In the genomic region with DNA sequence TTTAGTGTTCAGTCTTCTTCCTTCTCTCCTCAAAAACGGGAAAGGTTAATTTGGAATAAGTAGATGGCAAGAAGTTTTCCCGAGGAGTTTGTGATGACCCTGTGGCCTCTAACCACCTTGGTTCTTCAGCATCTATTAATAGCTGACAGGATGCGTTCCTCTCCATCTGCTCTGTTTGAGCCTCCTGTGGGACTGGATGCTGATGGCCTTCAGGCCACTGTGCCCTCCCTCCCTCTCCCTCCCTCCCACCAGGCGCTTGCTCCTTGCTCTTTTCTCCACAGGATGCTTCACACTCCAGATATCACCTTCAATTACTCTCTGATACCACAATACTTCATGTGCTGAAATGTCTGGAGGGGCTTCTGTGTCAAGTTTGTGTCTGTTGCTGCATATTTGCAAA, we compare ENCODE assay signal across 28 mouse cellular contexts. TPM values are rescaled to one million over a fixed set of nuclear protein-coding genes. Genes with fewer than 3 reads are reported as not detected.
DNase-seq lines count a peak whose midpoint lies in the region; ATAC-seq and TF ChIP-seq lines count a peak whose summit lies in the region.
"Had no signal": no experiment of that assay in that cellular context is flagged by ENCODE, and none has a peak within 500 bp of the region (broad histone marks: within the 10 kb centered on the region; RNA-seq: fewer than 3 reads in every experiment).

No protein-coding gene starts in this region.

- no peak overlapping the region for H3K4me3 ChIP-seq in cerebellum, adult 2 months (replicated peaks; ENCODE audit: insufficient read depth, low read depth, low read length)
- no peak overlapping the region for H3K4me3 ChIP-seq in heart, embryonic 12.5 days
- no peak overlapping the region for H3K4me3 ChIP-seq in ES-Bruce4 (ENCODE audit: low read depth, low read length)
- no peak overlapping the region for H3K4me3 ChIP-seq in hindbrain, embryonic 12.5 days
- H3K4me3 ChIP-seq: embryonic facial prominence, embryonic 10.5 days; embryonic facial prominence, embryonic 13.5 days; erythroblast, embryonic 14.5 days; forebrain, embryonic 13.5 days; gastrocnemius, adult 2 months; hindbrain, embryonic 10.5 days had no signal

- H3K9me3 ChIP-seq in heart, embryonic 12.5 days (replicated peaks) = no peaks in the 10 kb centered on the region
- no peaks in the 10 kb centered on the region for H3K9me3 ChIP-seq in ES-Bruce4 (replicated peaks; ENCODE audit: control insufficient read depth, insufficient read depth, low read length, poor library complexity, severe bottlenecking)
- no peaks in the 10 kb centered on the region for H3K9me3 ChIP-seq in hindbrain, embryonic 12.5 days (replicated peaks)
- H3K9me3 ChIP-seq: embryonic facial prominence, embryonic 10.5 days; embryonic facial prominence, embryonic 13.5 days; forebrain, embryonic 13.5 days; hindbrain, embryonic 10.5 days had no signal

- no peak for TF ChIP-seq CTCF in cerebellum, adult 2 months (IDR thresholded peaks at IDR 0.05; ENCODE audit: borderline replicate concordance, insufficient read depth, low read depth, low read length)
- TF ChIP-seq CTCF in ES-Bruce4 (IDR thresholded peaks at IDR 0.05; ENCODE audit: low read depth, low read length) = no peak

- H3K36me3 ChIP-seq in heart, embryonic 12.5 days = no peaks in the 10 kb centered on the region
- 0 out of 2 replicates have a peak, but pooled peaks cover 3% of the 10 kb centered on the region for H3K36me3 ChIP-seq in ES-Bruce4 (ENCODE audit: control insufficient read depth, insufficient read depth, low read length, poor library complexity, severe bottlenecking)
- no peaks in the 10 kb centered on the region for H3K36me3 ChIP-seq in hindbrain, embryonic 12.5 days
- H3K36me3 ChIP-seq: embryonic facial prominence, embryonic 10.5 days; embryonic facial prominence, embryonic 13.5 days; hindbrain, embryonic 10.5 days had no signal

- H3K27me3 ChIP-seq in cerebellum, adult 2 months (ENCODE audit: control insufficient read depth, insufficient read depth, low read length) = no peaks in the 10 kb centered on the region
- no peaks in the 10 kb centered on the region for H3K27me3 ChIP-seq in heart, embryonic 12.5 days (replicated peaks)
- H3K27me3 ChIP-seq in ES-Bruce4 (ENCODE audit: control insufficient read depth, insufficient read depth, low read length, poor library complexity, severe bottlenecking) = no peaks in the 10 kb centered on the region
- H3K27me3 ChIP-seq in hindbrain, embryonic 12.5 days = 0 out of 2 replicates have a peak, but pooled peaks cover 3% of the 10 kb centered on the region
- H3K27me3 ChIP-seq: CH12.LX; embryonic facial prominence, embryonic 13.5 days; forebrain, embryonic 13.5 days had no signal

- peak; percentile 42 to 64 for DNase-seq in cerebellum, adult 2 months
- no peak for DNase-seq in cerebellum, adult 11-12 months
- no peak for DNase-seq in heart, postnatal 10 days
- DNase-seq: adrenal gland, adult 2 months; adrenal gland, postnatal 14 days; B cell, adult 2 months; cerebellum, adult 9-10 months; embryo, embryonic 11 days; forebrain, postnatal 0 days; gastrocnemius, adult 2 months; gastrocnemius, postnatal 14 days; heart, adult 11 months; heart, postnatal 36 days; kidney, adult 18-20 months; kidney, adult 9 months had no signal

- no peak overlapping the region for H3K9ac ChIP-seq in heart, embryonic 12.5 days
- H3K9ac ChIP-seq in ES-Bruce4 (ENCODE audit: low read depth, poor library complexity, severe bottlenecking) = peak overlapping the region; percentile 26; the same call in 1 of the 2 replicates
- H3K9ac ChIP-seq in hindbrain, embryonic 12.5 days = no peak overlapping the region
- H3K9ac ChIP-seq: embryonic facial prominence, embryonic 13.5 days; forebrain, embryonic 13.5 days; forebrain, postnatal 0 days; hindbrain, embryonic 14.5 days had no signal

- H3K27ac ChIP-seq in cerebellum, adult 2 months (ENCODE audit: insufficient read depth, low read length) = no peak overlapping the region
- H3K27ac ChIP-seq in heart, embryonic 12.5 days (ENCODE audit: poor library complexity, severe bottlenecking) = peak overlapping the region; percentile 30; the same call in 1 of the 2 replicates
- no peak overlapping the region for H3K27ac ChIP-seq in ES-Bruce4 (ENCODE audit: insufficient read depth, low read length)
- H3K27ac ChIP-seq in hindbrain, embryonic 12.5 days = no peak overlapping the region
- H3K27ac ChIP-seq: embryonic facial prominence, embryonic 10.5 days; embryonic facial prominence, embryonic 13.5 days; forebrain, embryonic 13.5 days; gastrocnemius, adult 2 months; hindbrain, embryonic 10.5 days; hindbrain, embryonic 14.5 days; hindbrain, postnatal 0 days had no signal

- TF ChIP-seq POLR2A in cerebellum, adult 2 months (IDR thresholded peaks at IDR 0.05; ENCODE audit: borderline replicate concordance, insufficient read depth, low read length) = no peak
- TF ChIP-seq POLR2A in ES-Bruce4 (IDR thresholded peaks at IDR 0.05; ENCODE audit: insufficient read depth, low read length) = no peak

- peaks cover 20% of the 10 kb centered on the region; the same call in 1 of the 2 replicates for H3K4me1 ChIP-seq in cerebellum, adult 2 months (ENCODE audit: control insufficient read depth, insufficient read depth, low read length)
- H3K4me1 ChIP-seq in heart, embryonic 12.5 days (replicated peaks) = peaks cover 40% of the 10 kb centered on the region
- H3K4me1 ChIP-seq in ES-Bruce4 (ENCODE audit: control insufficient read depth, insufficient read depth, low read length) = peaks cover 15% of the 10 kb centered on the region
- no peaks in the 10 kb centered on the region for H3K4me1 ChIP-seq in hindbrain, embryonic 12.5 days
- H3K4me1 ChIP-seq: embryonic facial prominence, embryonic 10.5 days; embryonic facial prominence, embryonic 13.5 days; forebrain, embryonic 13.5 days had no signal

- TF ChIP-seq EP300 in ES-Bruce4 (IDR thresholded peaks at IDR 0.05; ENCODE audit: insufficient read depth, low read depth, low read length) = no peak

- intact Hi-C loops in heart, postnatal 10 days (cut with DNase I) = loop anchor here (5.0 to 10.0 kb wide), 4 partner anchors 69 to 786 kb away; a partner anchor contains a TSS

- no peak overlapping the region for H3K4me2 ChIP-seq in heart, embryonic 12.5 days
- H3K4me2 ChIP-seq in hindbrain, embryonic 12.5 days (replicated peaks) = no peak overlapping the region
- H3K4me2 ChIP-seq: embryonic facial prominence, embryonic 13.5 days; forebrain, embryonic 13.5 days; hindbrain, embryonic 14.5 days had no signal

- no peak for ATAC-seq in heart, embryonic 12.5 days (ENCODE audit: insufficient number of reproducible peaks, low FRiP score)
- no peak for ATAC-seq in hindbrain, embryonic 12.5 days (ENCODE audit: low FRiP score)
- ATAC-seq: forebrain, embryonic 13.5 days; forebrain, postnatal 0 days; hindbrain, postnatal 0 days; inflammation-experienced regulatory T-cells, adult 6 months; intestine, embryonic 16.5 days had no signal

- 20% methylated on average over 4 of the region's 4 CpGs for WGBS in cerebellum, adult 2 months
- 32% methylated on average over 4 of the region's 4 CpGs for WGBS in heart, embryonic 12.5 days
- 58% methylated on average over 4 of the region's 4 CpGs for WGBS in hindbrain, embryonic 12.5 days

RNA-seq across cellular contexts. Expression of a gene that starts 10.5 kb away (rescaled TPM):
- polyA plus RNA-seq in cerebellum, adult 2 months (2012; rRNA removed) = 82.6 and 88.4 TPM in 2 replicates
- polyA plus RNA-seq in heart, embryonic 12.5 days (2016; fragmentation: Nextera tagmentation; extraction: Ambion mirVana) = 7.4 and 8.3 TPM in 2 replicates
- 10 to 100 TPM; 13.6 to 15.8 TPM for total RNA-seq in heart, postnatal 10 days (2021)
- 108 and 126 TPM in 2 replicates for polyA plus RNA-seq in ES-Bruce4 (2011; ENCODE audit: insufficient read depth, insufficient read length, low read depth, missing spikeins)
- 10.5 and 12.3 TPM in 2 replicates for polyA plus RNA-seq in hindbrain, embryonic 12.5 days (2016; fragmentation: Nextera tagmentation; extraction: Ambion mirVana)

Comparison
In these comparisons a context has a peak if more than half of its experiments do, and no peak if none do; other contexts are left out.
1. DNase-seq: peak in cerebellum, adult 2 months (2 of 2); none in cerebellum, adult 11-12 months (single experiment) and heart, postnatal 10 days (0 of 2).